Mouse (Mus musculus) MEL-GATA-1-ER (cell line): ENCODE results near the gene Ifitm1.
A peak's percentile ranks its signal among the peaks of the same experiment; 100 is the strongest.
"Not testable (repeated sequence)": the region's sequence is repeated elsewhere in the genome, so short reads cannot be mapped to it uniquely, and the experiment has no call there.

Experiments used
- DNase-seq: peaks from one replicate; pipeline ENCODE4 v3.0.0-alpha.2; 2012; ENCODE audit warnings: low read depth; ENCODE audit errors: extremely low read depth

The Ifitm1 gene

DNA sequence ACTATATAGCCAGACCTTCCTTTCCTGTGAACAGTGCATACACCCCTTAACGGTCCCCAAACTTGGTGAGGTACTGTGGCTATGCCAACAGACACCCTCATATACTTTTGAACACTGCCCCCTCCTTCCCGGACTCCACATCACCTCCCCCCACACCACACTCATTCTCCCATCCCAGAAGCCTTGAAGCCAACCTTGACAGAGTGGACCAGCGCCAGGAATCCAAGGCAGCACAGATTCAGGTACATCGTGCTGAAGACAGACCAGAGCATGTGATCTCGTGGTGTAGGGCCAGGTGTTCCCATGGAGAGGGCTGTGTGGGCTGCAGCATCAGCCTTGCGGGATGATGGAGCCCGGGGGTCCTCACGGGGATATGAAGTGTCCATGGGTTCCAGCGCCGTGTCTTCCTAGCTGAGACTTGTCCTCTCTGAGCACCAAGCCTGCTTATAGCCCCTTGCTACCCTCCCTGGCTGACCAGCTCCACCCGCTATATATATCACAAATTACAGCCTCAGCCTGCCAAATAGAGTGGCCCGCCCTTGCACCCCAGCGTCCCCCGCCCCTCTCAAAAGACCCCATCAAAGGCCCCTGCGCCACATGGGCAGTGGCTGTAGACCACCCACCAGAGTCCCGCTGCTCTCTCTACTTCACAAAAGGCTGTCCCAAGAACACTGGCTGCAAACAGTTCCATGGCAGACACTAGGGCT, 17.0 kb upstream of the Ifitm1 start, which contains the start of gene Ifitm5:
Gene Ifitm5, minus strand, starts transcription at position 468 of the 707 bp plus-strand sequence.
- DNase-seq, result no peak

DNA sequence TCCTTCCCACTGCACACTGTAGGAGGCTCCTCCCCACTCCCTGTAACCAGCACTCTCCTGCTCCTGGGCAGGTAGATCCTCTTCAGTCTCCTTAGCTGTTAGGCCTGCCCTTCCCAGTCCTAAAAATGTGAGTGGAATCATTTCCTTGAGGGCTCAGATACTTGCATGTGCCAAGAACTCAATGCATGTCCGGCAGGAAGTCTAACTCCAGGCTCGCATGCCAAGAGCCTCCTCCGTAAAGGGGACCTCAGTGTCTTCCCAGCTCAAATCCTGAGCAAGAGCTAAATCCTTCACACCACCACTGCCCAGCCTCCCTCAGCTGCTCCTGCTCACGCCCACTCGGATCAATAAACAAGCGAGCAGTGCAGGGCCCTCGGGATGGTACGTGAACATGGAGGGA, 16.0 kb upstream of the Ifitm1 start:
- DNase-seq, result no peak

DNA sequence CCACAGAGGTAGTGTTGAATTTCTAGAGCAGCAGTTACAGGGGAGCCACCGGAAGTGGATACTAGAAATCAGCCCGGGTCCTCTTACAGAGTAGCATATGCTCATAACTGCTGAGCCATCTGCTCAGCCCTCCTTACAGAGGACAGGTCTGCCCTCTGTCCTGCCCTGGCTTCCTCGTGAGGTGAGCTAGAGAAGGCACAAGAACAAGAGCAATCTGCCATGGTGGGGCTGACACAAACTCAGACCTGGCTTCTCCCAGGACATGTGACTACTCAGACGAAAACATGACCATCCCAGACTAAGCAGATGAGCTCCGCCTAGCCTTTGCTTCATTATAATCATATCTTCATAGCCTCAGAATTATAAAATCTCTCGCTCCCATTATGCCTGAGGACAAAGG, 15.3 kb upstream of the Ifitm1 start:
- DNase-seq, result no peak

- no peak for DNase-seq
These were observed 14.6 kb upstream of the Ifitm1 start for GRCm38 (mm10) chr7:140952441-140952840.

- DNase-seq, result no peak
These were observed 13.9 kb upstream of the Ifitm1 start for GRCm38 (mm10) chr7:140953133-140953532.

- peak; percentile 27 for DNase-seq
These were observed 13.0 kb upstream of the Ifitm1 start for GRCm38 (mm10) chr7:140953800-140954732.

DNA sequence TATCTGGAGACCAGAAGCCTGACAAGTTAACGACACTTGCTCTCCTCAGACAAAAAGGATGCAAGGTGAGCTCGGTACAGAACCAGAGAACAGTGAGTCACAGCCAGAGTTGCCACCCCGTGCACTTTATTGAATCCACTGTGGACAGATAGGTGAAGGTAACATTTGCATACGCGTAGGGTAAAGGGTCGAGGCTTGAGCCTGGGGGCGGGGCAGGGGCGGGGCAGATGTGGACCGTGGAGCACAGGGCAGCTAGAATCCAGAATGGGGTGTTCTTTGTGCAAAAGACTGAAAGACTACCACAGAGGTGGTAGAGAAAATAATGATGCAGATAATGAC, 12.3 kb upstream of the Ifitm1 start:
- DNase-seq, result no peak

GRCm38 (mm10) chr7:140955342-140955741, 11.7 kb upstream of the Ifitm1 start:
- peak; percentile 39 for DNase-seq

GRCm38 (mm10) chr7:140955758-140956555, 11.1 kb upstream of the Ifitm1 start, which contains the start of the genes Gm45717 and Ifitm2:
Gene Gm45717 (minus strand): TSS chr7:140955937.
Gene Ifitm2 (minus strand): TSS chr7:140955987.
- peak; percentile 94 for DNase-seq

DNA sequence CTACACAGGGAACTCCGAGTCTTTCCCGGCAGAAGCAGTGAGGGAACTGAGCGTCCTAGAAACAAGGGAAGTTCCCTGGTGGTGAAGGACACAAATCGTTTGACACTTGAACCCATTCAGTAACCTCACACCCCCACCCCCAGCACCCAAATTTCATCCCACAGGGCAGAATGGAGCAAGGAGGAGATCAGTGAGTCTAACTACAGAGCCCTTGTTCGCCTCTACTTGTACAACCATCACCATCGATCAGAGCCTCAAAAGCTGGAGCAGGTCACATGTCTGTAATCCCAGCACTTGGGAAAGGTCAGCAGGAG, 10.5 kb upstream of the Ifitm1 start:
- DNase-seq, result no peak

DNA sequence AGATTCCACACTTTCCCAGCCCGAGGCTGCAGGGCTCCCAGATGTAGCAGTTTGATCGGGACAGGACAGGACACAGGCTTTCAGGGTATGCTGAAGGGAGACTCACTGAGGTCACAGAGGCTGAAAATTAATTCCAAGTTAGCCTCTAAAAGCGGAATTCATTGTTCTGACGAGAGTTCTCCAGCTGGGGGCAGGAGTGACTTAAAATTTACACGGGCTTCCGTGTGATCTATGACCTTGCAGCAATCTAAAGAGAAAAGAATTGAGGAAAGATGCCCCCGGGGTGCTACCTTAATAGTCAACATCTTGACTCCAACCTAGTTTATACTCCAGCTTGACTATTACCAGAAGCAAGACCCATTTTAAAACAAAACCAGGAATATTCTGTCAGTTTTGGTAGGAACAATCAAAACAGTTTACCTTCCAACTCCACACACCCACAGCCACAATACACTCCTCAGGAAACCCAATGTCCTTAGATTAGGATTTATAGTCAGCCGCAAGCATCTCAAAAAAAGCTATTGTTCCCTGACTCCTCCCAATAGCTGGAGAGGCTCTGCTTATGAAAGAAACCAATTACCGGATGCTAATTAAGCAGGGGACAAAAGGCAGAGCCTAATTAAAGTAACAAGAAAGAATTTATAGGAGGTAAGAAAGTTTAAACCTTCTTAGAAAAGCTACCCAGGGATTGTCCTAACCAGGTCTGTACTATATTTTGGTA, 7.7 kb upstream of the Ifitm1 start:
- no peak for DNase-seq

GRCm38 (mm10) chr7:140960026-140960425, 7.0 kb upstream of the Ifitm1 start:
- DNase-seq, result no peak

GRCm38 (mm10) chr7:140961416-140961815, 5.6 kb upstream of the Ifitm1 start:
- DNase-seq, result no peak

DNA sequence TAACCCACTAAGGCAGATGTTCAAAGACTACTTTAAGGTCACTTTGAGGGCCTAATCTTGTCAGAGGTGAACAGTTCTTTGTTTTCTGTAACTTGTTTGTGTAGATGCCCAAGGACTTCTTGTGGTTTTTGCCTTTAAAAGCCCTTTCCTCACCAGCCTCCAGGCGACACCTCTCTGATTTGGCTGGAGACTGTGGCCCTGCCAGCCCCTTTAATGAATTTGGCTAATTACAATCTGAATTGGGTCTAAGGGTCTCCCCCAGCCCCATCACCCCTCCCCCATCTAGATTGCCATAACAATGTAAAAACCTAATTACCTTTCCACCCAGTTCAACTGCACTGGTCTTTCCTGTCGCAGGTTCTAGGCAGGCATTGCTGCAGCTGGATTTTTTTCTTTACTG, 4.3 kb upstream of the Ifitm1 start:
- DNase-seq, result no peak

GRCm38 (mm10) chr7:140967862-140968591, 1.0 kb downstream of the Ifitm1 start:
- no peak for DNase-seq

GRCm38 (mm10) chr7:140968710-140969109, 1.7 kb downstream of the Ifitm1 start:
- not testable (repeated sequence) for DNase-seq

- DNase-seq, result no peak
These were observed 3.9 kb downstream of the Ifitm1 start for GRCm38 (mm10) chr7:140970931-140971330.

- no peak for DNase-seq
These were observed 4.6 kb downstream of the Ifitm1 start for GRCm38 (mm10) chr7:140971479-140972171.

- no peak for DNase-seq
These were observed 6.6 kb downstream of the Ifitm1 start for GRCm38 (mm10) chr7:140973396-140974165.
